Mouse (Mus musculus) gastrocnemius, adult 2 months (tissue): Measurements from ENCODE around the gene Mrpl4. TPM values are rescaled to one million over a fixed set of nuclear protein-coding genes. Genes with fewer than 3 reads are reported as not detected.

ENCODE experiments used
- DNase-seq: peaks from one replicate; pipeline ENCODE4 v3.0.0; 2022
- H3K27ac ChIP-seq: fragments of 200-600 bp; 2 replicates; pipeline ENCODE4 v1.8.1; 2022; ENCODE audit warnings: mild to moderate bottlenecking
- H3K4me3 ChIP-seq: fragments of 200-600 bp; 2 replicates; pipeline ENCODE4 v1.8.1; 2022; ENCODE audit warnings: mild to moderate bottlenecking, moderate library complexity
- CTCF ChIP-seq: fragments of 200-600 bp; IDR thresholded peaks from 2 replicates; pipeline ENCODE4 v1.8.1; 2022; ENCODE audit warnings: antibody characterized with exemption, mild to moderate bottlenecking, moderate library complexity
- intact Hi-C: fragments of 180-260 bp; cut with DNase I; formaldehyde crosslinking; loops from one replicate; pipeline ENCODE4 v1.15.1; 2025
- long read RNA-seq, 2 experiments: library from polyadenylated mRNA; stranded (forward); transcript quantifications; one replicate each; pipeline ENCODE4 v2.0.0; 2021
- total RNA-seq, 2 experiments: library from RNA; stranded (reverse); gene quantifications; 2 replicates each; pipeline ENCODE4 v1.2.3; 2021

Gene Mrpl4
- total RNA-seq: 10 to 100 TPM; 51.8 to 70.0 TPM
- long read RNA-seq, experiment 1, transcript Mrpl4-201 (9 exons, 1,288 nt): major isoform, 87 of 95 reads
- long read RNA-seq, experiment 1, partial matches to known transcripts: 1 of 95 reads
- long read RNA-seq, experiment 1, other reads (novel, unspliced or antisense): 7 of 95 reads
- long read RNA-seq, experiment 2, transcript Mrpl4-201 (9 exons, 1,288 nt): major isoform, 95 of 99 reads
- long read RNA-seq, experiment 2, partial matches to known transcripts: 2 of 99 reads
- long read RNA-seq, experiment 2, other reads (novel, unspliced or antisense): 2 of 99 reads

- DNase-seq: peak; percentile 91
These were observed at the start of gene Mrpl4 for GRCm38 (mm10) chr9:21002627-21003551. Gene Mrpl4 (plus strand): TSS chr9:21002738.

GRCm38 (mm10) chr9:20956989-20957388 is 45.5 kb upstream of the Mrpl4 start:
- no peak overlapping the region for H3K4me3 ChIP-seq
- intact Hi-C loops: no loop called here
- H3K27ac ChIP-seq: no peak overlapping the region
- DNase-seq: no peak
- no peak for TF ChIP-seq CTCF

More at GRCm38 (mm10) chr9:21002627-21003551, at the start of gene Mrpl4:
- H3K4me3 ChIP-seq: peak within 1 kb of the TSS; percentile 91
- TF ChIP-seq CTCF: no peak
- H3K27ac ChIP-seq: peak within 1 kb of the TSS; percentile 95
- intact Hi-C loops: loop anchor here (2.0 to 5.0 kb wide), 2 partner anchors 26 to 116 kb away; partner anchors contain the start of genes Icam4 and Ppan

GRCm38 (mm10) chr9:20959430-20959938 is 43.1 kb upstream of the Mrpl4 start, which contains the start of gene Dnmt1:
Gene Dnmt1 (minus strand): TSS chr9:20959888.
- DNase-seq: no peak
- no peak for TF ChIP-seq CTCF
- intact Hi-C loops: no loop called here
- Histone ChIP-seq H3K27ac (no peak within 1 kb of the TSS), H3K4me3 (no peak within 1 kb of the TSS)

- Histone ChIP-seq H3K4me3 (no peak overlapping the region), H3K27ac (no peak overlapping the region)
- no peak for TF ChIP-seq CTCF
- DNase-seq: no peak
- intact Hi-C loops: no loop called here
These were observed 41.0 kb upstream of the Mrpl4 start for GRCm38 (mm10) chr9:20961557-20961956.

GRCm38 (mm10) chr9:20965606-20966005 is 36.9 kb upstream of the Mrpl4 start:
- no peak for DNase-seq
- H3K27ac ChIP-seq: no peak overlapping the region
- no peak for TF ChIP-seq CTCF
- H3K4me3 ChIP-seq: no peak overlapping the region
- intact Hi-C loops: no loop called here

GRCm38 (mm10) chr9:20966008-20966407 is 36.5 kb upstream of the Mrpl4 start:
- Histone ChIP-seq H3K27ac (no peak overlapping the region), H3K4me3 (no peak overlapping the region)
- no peak for TF ChIP-seq CTCF
- intact Hi-C loops: no loop called here
- no peak for DNase-seq

- intact Hi-C loops: no loop called here
- Histone ChIP-seq H3K4me3 (no peak overlapping the region), H3K27ac (no peak overlapping the region)
- no peak for TF ChIP-seq CTCF
- no peak for DNase-seq
These were observed 35.8 kb upstream of the Mrpl4 start for GRCm38 (mm10) chr9:20966747-20967146.

GRCm38 (mm10) chr9:20971751-20972140 is 30.8 kb upstream of the Mrpl4 start:
- intact Hi-C loops: no loop called here
- TF ChIP-seq CTCF: no peak
- Histone ChIP-seq H3K4me3 (peak overlapping the region; percentile 79), H3K27ac (peak overlapping the region; percentile 85)
- peak; percentile 69 for DNase-seq

GRCm38 (mm10) chr9:20972141-20972992 is 30.2 kb upstream of the Mrpl4 start:
- intact Hi-C loops: no loop called here
- no peak for TF ChIP-seq CTCF
- DNase-seq: peak; percentile 78
- H3K4me3 ChIP-seq: peak overlapping the region; percentile 79
- H3K27ac ChIP-seq: peak overlapping the region; percentile 85

GRCm38 (mm10) chr9:20973001-20973681 is 29.4 kb upstream of the Mrpl4 start:
- intact Hi-C loops: no loop called here
- peak; percentile 51 for DNase-seq
- H3K4me3 ChIP-seq: peak overlapping the region; percentile 79

GRCm38 (mm10) chr9:20973682-20974075 is 28.9 kb upstream of the Mrpl4 start:
- peak; percentile 45 for DNase-seq
- intact Hi-C loops: no loop called here
- no peak for TF ChIP-seq CTCF
- Histone ChIP-seq H3K27ac (peak overlapping the region; percentile 85), H3K4me3 (peak overlapping the region; percentile 79)

More at GRCm38 (mm10) chr9:20973001-20973681, 29.4 kb upstream of the Mrpl4 start:
- H3K27ac ChIP-seq: peak overlapping the region; percentile 85
- TF ChIP-seq CTCF: no peak
